Mouse (Mus musculus): ENCODE data around the gene Prkcb. TPM values are rescaled to one million over a fixed set of nuclear protein-coding genes. Genes with fewer than 3 reads are reported as not detected.

Gene Prkcb
- polyA plus RNA-seq, 1 experiment from 2014 or later: 119 TPM

GRCm38 (mm10) chr7:122309909-122310725, 21.6 kb downstream of the Prkcb start:
- Histone ChIP-seq H3K36me3 (no peaks in the 10 kb centered on the region), H3K4me3 (no peak overlapping the region), H3K9me3 (no peaks in the 10 kb centered on the region), H3K4me1 (replicated peaks) (peaks cover 4% of the 10 kb centered on the region; the same call in 1 of the 2 replicates), H3K27ac (replicated peaks) (no peak overlapping the region), H3K27me3 (no peaks in the 10 kb centered on the region), H3K9ac (no peak overlapping the region), H3K4me2 (no peak overlapping the region)
- ATAC-seq (ENCODE audit: low FRiP score, low read depth): no peak
- 77% methylated on average over 14 of the region's 14 CpGs for WGBS

GRCm38 (mm10) chr7:122310726-122311018, 22.1 kb downstream of the Prkcb start:
- H3K27ac ChIP-seq (replicated peaks): no peak overlapping the region
- H3K4me1 ChIP-seq (replicated peaks): peaks cover 4% of the 10 kb centered on the region; the same call in 1 of the 2 replicates
- no peak overlapping the region for H3K9ac ChIP-seq
- no peak overlapping the region for H3K4me2 ChIP-seq
- WGBS: 91% methylated on average over 7 of the region's 7 CpGs
- H3K4me3 ChIP-seq: no peak overlapping the region
- ATAC-seq (ENCODE audit: low FRiP score, low read depth): no peak
- no peaks in the 10 kb centered on the region for H3K9me3 ChIP-seq
- no peaks in the 10 kb centered on the region for H3K27me3 ChIP-seq
- H3K36me3 ChIP-seq: no peaks in the 10 kb centered on the region

- Histone ChIP-seq H3K9ac (no peak overlapping the region), H3K4me2 (no peak overlapping the region), H3K9me3 (no peaks in the 10 kb centered on the region), H3K36me3 (no peaks in the 10 kb centered on the region), H3K4me3 (no peak overlapping the region), H3K4me1 (replicated peaks) (peaks cover 4% of the 10 kb centered on the region; the same call in 1 of the 2 replicates), H3K27me3 (no peaks in the 10 kb centered on the region), H3K27ac (replicated peaks) (no peak overlapping the region)
- ATAC-seq (ENCODE audit: low FRiP score, low read depth): no peak
- 90% methylated on average over 12 of the region's 12 CpGs for WGBS
Observed at GRCm38 (mm10) chr7:122313690-122314477, 25.3 kb downstream of the Prkcb start.

- Histone ChIP-seq H3K9me3 (no peaks in the 10 kb centered on the region), H3K27me3 (no peaks in the 10 kb centered on the region), H3K4me1 (replicated peaks) (peaks cover 4% of the 10 kb centered on the region; the same call in 1 of the 2 replicates), H3K36me3 (no peaks in the 10 kb centered on the region), H3K4me3 (no peak overlapping the region), H3K9ac (no peak overlapping the region), H3K4me2 (no peak overlapping the region), H3K27ac (replicated peaks) (no peak overlapping the region)
- WGBS: 87% methylated on average over 8 of the region's 8 CpGs
- no peak for ATAC-seq (ENCODE audit: low FRiP score, low read depth)
Observed at GRCm38 (mm10) chr7:122315720-122316331, 27.3 kb downstream of the Prkcb start.

GRCm38 (mm10) chr7:122316681-122317080, 28.1 kb downstream of the Prkcb start:
- no peak overlapping the region for H3K4me2 ChIP-seq
- no peak for ATAC-seq (ENCODE audit: low FRiP score, low read depth)
- peaks cover 4% of the 10 kb centered on the region; the same call in 1 of the 2 replicates for H3K4me1 ChIP-seq (replicated peaks)
- WGBS: 68% methylated on average over 3 of the region's 3 CpGs
- H3K9ac ChIP-seq: no peak overlapping the region
- H3K27me3 ChIP-seq: no peaks in the 10 kb centered on the region
- H3K36me3 ChIP-seq: no peaks in the 10 kb centered on the region
- no peak overlapping the region for H3K4me3 ChIP-seq
- H3K27ac ChIP-seq (replicated peaks): no peak overlapping the region
- no peaks in the 10 kb centered on the region for H3K9me3 ChIP-seq

- no peaks in the 10 kb centered on the region for H3K27me3 ChIP-seq
- no peak overlapping the region for H3K9ac ChIP-seq
- no peak overlapping the region for H3K4me2 ChIP-seq
- no peaks in the 10 kb centered on the region for H3K9me3 ChIP-seq
- no peaks in the 10 kb centered on the region for H3K36me3 ChIP-seq
- H3K27ac ChIP-seq (replicated peaks): no peak overlapping the region
- ATAC-seq (ENCODE audit: low FRiP score, low read depth): no peak
- peaks cover 2% of the 10 kb centered on the region; the same call in 1 of the 2 replicates for H3K4me1 ChIP-seq (replicated peaks)
- no peak overlapping the region for H3K4me3 ChIP-seq
Observed at GRCm38 (mm10) chr7:122317485-122317884, 28.9 kb downstream of the Prkcb start.

GRCm38 (mm10) chr7:122319566-122319965, 31.0 kb downstream of the Prkcb start:
- H3K9ac ChIP-seq: no peak overlapping the region
- no peak overlapping the region for H3K27ac ChIP-seq (replicated peaks)
- ATAC-seq (ENCODE audit: low FRiP score, low read depth): no peak
- no peak overlapping the region for H3K4me2 ChIP-seq
- 83% methylated on average over 9 of the region's 9 CpGs for WGBS
- H3K4me3 ChIP-seq: no peak overlapping the region
- H3K9me3 ChIP-seq: no peaks in the 10 kb centered on the region
- no peaks in the 10 kb centered on the region for H3K36me3 ChIP-seq
- H3K4me1 ChIP-seq (replicated peaks): 0 out of 2 replicates have a peak, but pooled peaks cover 2% of the 10 kb centered on the region
- no peaks in the 10 kb centered on the region for H3K27me3 ChIP-seq

- H3K27me3 ChIP-seq: no peaks in the 10 kb centered on the region
- H3K4me1 ChIP-seq (replicated peaks): 0 out of 2 replicates have a peak, but pooled peaks cover 2% of the 10 kb centered on the region
- no peaks in the 10 kb centered on the region for H3K36me3 ChIP-seq
- no peak for ATAC-seq (ENCODE audit: low FRiP score, low read depth)
- H3K4me3 ChIP-seq: no peak overlapping the region
- H3K9ac ChIP-seq: no peak overlapping the region
- no peak overlapping the region for H3K4me2 ChIP-seq
- 89% methylated on average over 7 of the region's 7 CpGs for WGBS
- no peak overlapping the region for H3K27ac ChIP-seq (replicated peaks)
- no peaks in the 10 kb centered on the region for H3K9me3 ChIP-seq
Observed at GRCm38 (mm10) chr7:122320843-122321544, 32.4 kb downstream of the Prkcb start.

GRCm38 (mm10) chr7:122322038-122322690, 33.6 kb downstream of the Prkcb start:
- no peak for ATAC-seq (ENCODE audit: low FRiP score, low read depth)
- no peak overlapping the region for H3K4me2 ChIP-seq
- H3K27ac ChIP-seq (replicated peaks): no peak overlapping the region
- no peaks in the 10 kb centered on the region for H3K36me3 ChIP-seq
- H3K4me1 ChIP-seq (replicated peaks): 0 out of 2 replicates have a peak, but pooled peaks cover 2% of the 10 kb centered on the region
- H3K9me3 ChIP-seq: no peaks in the 10 kb centered on the region
- WGBS: 63% methylated on average over 8 of the region's 8 CpGs
- H3K9ac ChIP-seq: no peak overlapping the region
- no peaks in the 10 kb centered on the region for H3K27me3 ChIP-seq
- no peak overlapping the region for H3K4me3 ChIP-seq

GRCm38 (mm10) chr7:122327942-122328341, 39.4 kb downstream of the Prkcb start:
- Histone ChIP-seq H3K9me3 (no peaks in the 10 kb centered on the region), H3K27me3 (no peaks in the 10 kb centered on the region), H3K9ac (no peak overlapping the region), H3K27ac (replicated peaks) (no peak overlapping the region), H3K4me2 (no peak overlapping the region), H3K4me1 (replicated peaks) (no peaks in the 10 kb centered on the region), H3K36me3 (no peaks in the 10 kb centered on the region), H3K4me3 (no peak overlapping the region)
- no peak for ATAC-seq (ENCODE audit: low FRiP score, low read depth)
- 95% methylated on average over 3 of the region's 3 CpGs for whole genome bisulfite sequencing

GRCm38 (mm10) chr7:122328466-122328865, 39.9 kb downstream of the Prkcb start:
- H3K27me3 ChIP-seq: no peaks in the 10 kb centered on the region
- no peak overlapping the region for H3K9ac ChIP-seq
- no peak overlapping the region for H3K27ac ChIP-seq (replicated peaks)
- H3K36me3 ChIP-seq: no peaks in the 10 kb centered on the region
- ATAC-seq (ENCODE audit: low FRiP score, low read depth): no peak
- no peaks in the 10 kb centered on the region; the same call in 1 of the 2 replicates for H3K4me1 ChIP-seq (replicated peaks)
- H3K4me2 ChIP-seq: no peak overlapping the region
- WGBS: 87% methylated on average over 5 of the region's 5 CpGs
- no peaks in the 10 kb centered on the region for H3K9me3 ChIP-seq
- H3K4me3 ChIP-seq: no peak overlapping the region
